In genomic region chr11:69126706-69127095, GRCm38 (mm10) we compare ENCODE assay signal across 8 mouse cellular contexts. TPM values are rescaled to one million over a fixed set of nuclear protein-coding genes. Genes with fewer than 3 reads are reported as not detected.
A peak's percentile ranks its signal among the peaks of the same experiment; 100 is the strongest.
DNase-seq lines count a peak whose midpoint lies in the region; ATAC-seq lines count a peak whose summit lies in the region.

No protein-coding gene starts in this region.

- 45% methylated on average over 2 of the region's 2 CpGs for WGBS in forebrain, embryonic 11.5 days
- WGBS in liver, embryonic 13.5 days (ENCODE audit: insufficient replicate concordance), result 55% methylated on average over 2 of the region's 2 CpGs

- H3K27ac ChIP-seq in forebrain, embryonic 11.5 days (ENCODE audit: low read depth, low read length), result no peak overlapping the region
- no peak overlapping the region for H3K27ac ChIP-seq in liver, embryonic 13.5 days

- H3K27me3 ChIP-seq in forebrain, embryonic 11.5 days (ENCODE audit: control insufficient read depth, insufficient read depth, low read length), result peaks cover 3% of the 10 kb centered on the region; the same call in 1 of the 2 replicates
- peaks cover 38% of the 10 kb centered on the region for H3K27me3 ChIP-seq in liver, embryonic 13.5 days

- H3K36me3 ChIP-seq in forebrain, embryonic 11.5 days (ENCODE audit: control insufficient read depth, insufficient read depth, low read length), result no peaks in the 10 kb centered on the region
- no peaks in the 10 kb centered on the region for H3K36me3 ChIP-seq in liver, embryonic 13.5 days

- H3K4me1 ChIP-seq in forebrain, embryonic 11.5 days (replicated peaks; ENCODE audit: control insufficient read depth, insufficient read depth, low read length), result peaks cover 8% of the 10 kb centered on the region; the same call in 1 of the 2 replicates
- peaks cover 37% of the 10 kb centered on the region for H3K4me1 ChIP-seq in liver, embryonic 13.5 days (replicated peaks)

- H3K4me3 ChIP-seq in forebrain, embryonic 11.5 days (ENCODE audit: low read depth, low read length), result no peak overlapping the region
- peak overlapping the region; percentile 72 for H3K4me3 ChIP-seq in liver, embryonic 13.5 days (replicated peaks)

- ATAC-seq in forebrain, embryonic 11.5 days (replicated peaks; ENCODE audit: low FRiP score), result no peak
- ATAC-seq in liver, embryonic 13.5 days (ENCODE audit: low read depth), result no peak

- H3K9ac ChIP-seq in forebrain, embryonic 11.5 days (ENCODE audit: low read length), result no peak overlapping the region
- H3K9ac ChIP-seq in liver, embryonic 13.5 days, result peak overlapping the region; percentile 73; the same call in 1 of the 2 replicates

- H3K4me2 ChIP-seq in forebrain, embryonic 11.5 days (ENCODE audit: low read depth, low read length, severe bottlenecking), result peak overlapping the region; percentile 63; the same call in 1 of the 2 replicates
- H3K4me2 ChIP-seq in liver, embryonic 13.5 days, result peak overlapping the region; percentile 94

- H3K9me3 ChIP-seq in forebrain, embryonic 11.5 days (ENCODE audit: control insufficient read depth, low read length), result no peaks in the 10 kb centered on the region
- H3K9me3 ChIP-seq in liver, embryonic 13.5 days (replicated peaks), result no peaks in the 10 kb centered on the region

- intact Hi-C loops in heart, postnatal 36 days (cut with DNase I), result loop anchor here (1.0 to 5.0 kb wide), 3 partner anchors 23 to 224 kb away; partner anchors contain the start of gene Rpl26

- DNase-seq in heart, adult 11 months, result peak; percentile 90
- no peak for DNase-seq in heart, postnatal 36 days
- peak; percentile 21 to 26 for DNase-seq in B cell, adult 2 months
- no peak for DNase-seq in forebrain, embryonic 11.5 days (ENCODE audit: low spot score)
- DNase-seq in liver, embryonic 13.5 days, result no peak
- no peak for DNase-seq in ovary, postnatal 14 days (ENCODE audit: low spot score)
- DNase-seq in ovary, adult 18-20 months (ENCODE audit: low spot score), result no peak
- DNase-seq in right cerebral cortex, postnatal 14 days, result no peak

RNA-seq across cellular contexts. Expression of gene Aloxe3, which starts 1.0 kb away (rescaled TPM):
- not detected for total RNA-seq in heart, postnatal 36 days (2021)
- polyA plus RNA-seq in forebrain, embryonic 11.5 days (2014; fragmentation: Nextera tagmentation; extraction: Ambion mirVana), result not detected in 2 replicates
- 0.06 TPM in 1 of 2 replicates, not detected in the other for polyA plus RNA-seq in liver, embryonic 13.5 days (2015; fragmentation: Nextera tagmentation; extraction: Ambion mirVana)

RNA-seq across cellular contexts. Expression of gene 9130213A22Rik, which starts 4.3 kb away (rescaled TPM):
- total RNA-seq in heart, postnatal 36 days (2021), result under 1 TPM in 1 of 2 experiments, not detected in 1; 0.22 TPM
- 0.39 TPM in 1 of 2 replicates, not detected in the other for polyA plus RNA-seq in forebrain, embryonic 11.5 days (2014; fragmentation: Nextera tagmentation; extraction: Ambion mirVana)
- polyA plus RNA-seq in liver, embryonic 13.5 days (2015; fragmentation: Nextera tagmentation; extraction: Ambion mirVana), result 0.09 TPM in 1 of 2 replicates, not detected in the other

RNA-seq across cellular contexts. Expression of gene Hes7, which starts 6.5 kb away (rescaled TPM):
- total RNA-seq in heart, postnatal 36 days (2021), result not detected
- polyA plus RNA-seq in forebrain, embryonic 11.5 days (2014; fragmentation: Nextera tagmentation; extraction: Ambion mirVana), result 0.11 and 0.24 TPM in 2 replicates
- 0.17 and 0.18 TPM in 2 replicates for polyA plus RNA-seq in liver, embryonic 13.5 days (2015; fragmentation: Nextera tagmentation; extraction: Ambion mirVana)

RNA-seq across cellular contexts. Expression of gene Alox12b, which starts 30.1 kb away (rescaled TPM):
- total RNA-seq in heart, postnatal 36 days (2021), result not detected
- 0.08 TPM in 1 of 2 replicates, not detected in the other for polyA plus RNA-seq in forebrain, embryonic 11.5 days (2014; fragmentation: Nextera tagmentation; extraction: Ambion mirVana)
- polyA plus RNA-seq in liver, embryonic 13.5 days (2015; fragmentation: Nextera tagmentation; extraction: Ambion mirVana), result not detected in 2 replicates

RNA-seq across cellular contexts. Expression of gene Per1, which starts 31.7 kb away (rescaled TPM):
- total RNA-seq in heart, postnatal 36 days (2021), result 10 to 100 TPM; 34.2 to 82.1 TPM
- polyA plus RNA-seq in forebrain, embryonic 11.5 days (2014; fragmentation: Nextera tagmentation; extraction: Ambion mirVana), result 8.2 and 10.0 TPM in 2 replicates
- polyA plus RNA-seq in liver, embryonic 13.5 days (2015; fragmentation: Nextera tagmentation; extraction: Ambion mirVana), result 1.9 TPM in 2 replicates

Comparison
In these comparisons a context has a peak if more than half of its experiments do, and no peak if none do; other contexts are left out.
1. DNase-seq: peak in heart, adult 11 months (single experiment) and B cell, adult 2 months (2 of 2); none in heart, postnatal 36 days (0 of 2), forebrain, embryonic 11.5 days (single experiment), liver, embryonic 13.5 days (single experiment), ovary, postnatal 14 days (single experiment), ovary, adult 18-20 months (single experiment) and right cerebral cortex, postnatal 14 days (single experiment).